Mouse (Mus musculus) cortical plate, adult 2 months (tissue): ENCODE results near the gene Med27.

ENCODE experiments used
- CTCF ChIP-seq: fragments of 200-500 bp; IDR thresholded peaks from 2 replicates; pipeline ENCODE4 v1.5.1; 2011; ENCODE audit warnings: mild to moderate bottlenecking, control low read depth, low read length; ENCODE audit not compliant: insufficient read depth; ENCODE audit errors: extremely low read depth
- POLR2A ChIP-seq: fragments of 200-500 bp; IDR thresholded peaks from 2 replicates; pipeline ENCODE4 v1.6.1; 2011; ENCODE audit warnings: mild to moderate bottlenecking, low read length, control low read depth; ENCODE audit not compliant: insufficient read depth; ENCODE audit errors: extremely low read depth

DNA sequence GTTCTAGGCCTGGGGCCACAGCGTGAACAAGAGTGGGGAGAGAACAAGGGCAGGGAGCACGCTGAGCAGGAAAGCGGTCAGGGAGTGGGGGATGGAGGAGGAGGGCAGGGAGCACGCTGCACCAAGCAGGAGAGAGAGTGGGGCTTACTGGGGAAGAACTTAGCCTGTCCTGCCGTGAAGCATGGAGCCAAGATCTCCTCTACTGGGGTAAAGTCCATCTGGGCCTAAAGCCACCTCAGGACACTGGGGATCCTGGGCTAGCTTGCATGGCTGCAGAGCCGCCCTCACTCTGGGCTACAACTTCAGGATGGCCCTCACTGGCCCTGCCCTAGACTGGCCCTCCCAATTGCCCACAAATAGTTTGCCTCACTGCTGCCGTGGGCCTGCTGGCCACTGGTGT, 174.9 kb downstream of the Med27 start:
- no peak for TF ChIP-seq CTCF
- no peak for TF ChIP-seq POLR2A
